Mouse (Mus musculus) layer of hippocampus, adult 8-10 months (tissue): ENCODE measurements around the gene Aanat. TPM values are rescaled to one million over a fixed set of nuclear protein-coding genes. Genes with fewer than 3 reads are reported as not detected.
"Not testable (repeated sequence)": the region's sequence is repeated elsewhere in the genome, so short reads cannot be mapped to it uniquely, and the experiment has no call there.

Experiments
- DNase-seq, 2 experiments: peaks; one replicate each; pipeline ENCODE4 v3.0.0; 2022; ENCODE audit warnings: low spot score in 2 of 2
- total RNA-seq, 4 experiments: library from RNA; stranded (reverse); gene quantifications; 2 replicates each; pipeline ENCODE4 v1.2.4; 2022

Aanat gene
- total RNA-seq, 4 experiments from 2014 or later, result 0.57 to 3.9 (median 1.4) TPM

DNA sequence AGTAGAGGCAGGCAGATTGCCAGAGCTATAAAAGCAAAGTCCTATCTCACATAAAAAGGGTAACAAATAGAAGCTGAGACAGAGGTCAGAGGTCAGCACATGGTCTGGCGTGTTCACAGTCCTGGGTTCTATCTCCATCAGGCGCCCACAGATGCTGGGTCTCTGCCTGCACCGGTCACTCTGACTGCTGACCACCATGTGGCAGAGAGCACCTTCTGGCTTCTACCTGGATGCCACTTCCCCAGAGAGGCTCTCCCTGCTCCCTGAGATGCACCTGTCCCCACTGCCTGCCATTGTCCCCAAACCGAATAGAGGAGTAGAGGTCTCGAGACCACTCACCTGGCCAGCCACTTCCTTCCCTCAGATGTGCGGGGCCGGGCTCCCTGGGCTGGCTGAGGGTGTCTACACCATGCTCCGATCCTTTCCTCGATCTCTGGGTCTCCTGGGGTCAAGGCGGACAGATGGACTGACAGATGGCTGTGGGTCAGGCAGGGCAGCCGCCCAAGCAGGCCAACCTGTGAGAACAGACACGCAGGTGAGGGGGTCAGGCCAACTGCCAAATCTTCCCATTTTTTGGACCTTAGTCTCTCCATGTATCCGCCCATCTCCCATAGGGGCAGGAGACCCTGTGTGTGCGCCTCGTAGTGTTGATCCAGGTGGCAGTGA is 23.9 kb downstream of the Aanat start:
- DNase-seq, result no peak

DNA sequence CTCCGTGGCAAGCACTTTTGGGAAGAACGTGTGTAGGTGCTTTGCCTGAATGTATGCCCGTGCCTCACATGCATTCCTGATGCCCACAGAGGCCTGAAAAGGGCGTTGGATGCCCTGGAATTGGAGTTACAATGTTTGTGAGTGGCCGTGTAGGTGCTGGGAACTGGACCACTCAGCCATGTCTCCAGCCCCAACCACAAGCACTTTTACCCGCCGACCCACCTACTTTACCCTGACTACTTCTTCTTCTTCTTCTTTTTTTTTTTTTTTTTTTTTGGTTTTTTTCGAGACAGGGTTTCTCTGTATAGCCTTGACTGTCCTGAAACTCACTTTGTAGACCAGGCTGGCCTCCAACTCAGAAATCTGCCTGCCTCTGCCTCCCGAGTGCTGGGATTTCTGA is 24.9 kb downstream of the Aanat start:
- DNase-seq, result not testable (repeated sequence)

DNA sequence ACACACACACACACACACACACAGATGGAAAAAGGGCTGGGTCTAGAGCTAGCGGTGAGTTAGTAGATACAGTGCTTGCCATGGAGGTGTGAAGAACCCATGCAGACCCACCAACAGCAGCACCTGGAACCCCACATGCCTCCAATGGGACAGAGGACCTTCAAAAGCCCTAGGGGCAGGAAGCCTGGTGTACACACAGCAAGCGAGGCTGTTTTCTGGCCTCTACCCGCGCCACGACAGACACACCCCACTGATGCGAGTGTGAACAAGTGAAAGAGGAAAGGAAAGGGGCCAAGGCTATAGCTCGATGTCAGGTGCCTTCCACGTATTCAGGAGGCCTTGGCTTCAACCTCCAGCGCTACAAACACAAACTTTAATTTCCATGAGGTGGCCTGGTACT is 25.7 kb downstream of the Aanat start:
- no peak for DNase-seq

- no peak for DNase-seq
Observed at GRCm38 (mm10) chr11:116612554-116612953, 26.3 kb downstream of the Aanat start.

DNA sequence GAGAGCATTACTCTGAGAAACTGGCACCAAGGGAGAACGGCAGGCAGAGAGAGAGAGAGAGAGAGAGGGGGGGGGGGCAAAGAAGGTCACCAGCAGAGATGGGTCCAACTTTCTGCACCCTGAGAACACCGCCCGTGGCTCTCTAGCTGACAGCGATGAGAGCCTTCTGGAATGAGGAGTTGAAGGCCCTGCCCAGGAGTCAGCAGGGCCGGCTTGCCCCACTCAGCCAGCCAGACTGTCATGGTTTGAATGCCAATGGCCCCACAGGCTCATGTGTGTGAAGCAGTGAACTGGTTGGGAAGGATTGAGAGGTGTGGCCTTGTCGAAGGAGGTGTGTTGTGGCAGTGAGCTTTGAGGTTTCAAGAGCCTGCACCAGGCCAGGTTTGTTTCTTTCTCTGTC is 27.0 kb downstream of the Aanat start:
- DNase-seq, result no peak

DNA sequence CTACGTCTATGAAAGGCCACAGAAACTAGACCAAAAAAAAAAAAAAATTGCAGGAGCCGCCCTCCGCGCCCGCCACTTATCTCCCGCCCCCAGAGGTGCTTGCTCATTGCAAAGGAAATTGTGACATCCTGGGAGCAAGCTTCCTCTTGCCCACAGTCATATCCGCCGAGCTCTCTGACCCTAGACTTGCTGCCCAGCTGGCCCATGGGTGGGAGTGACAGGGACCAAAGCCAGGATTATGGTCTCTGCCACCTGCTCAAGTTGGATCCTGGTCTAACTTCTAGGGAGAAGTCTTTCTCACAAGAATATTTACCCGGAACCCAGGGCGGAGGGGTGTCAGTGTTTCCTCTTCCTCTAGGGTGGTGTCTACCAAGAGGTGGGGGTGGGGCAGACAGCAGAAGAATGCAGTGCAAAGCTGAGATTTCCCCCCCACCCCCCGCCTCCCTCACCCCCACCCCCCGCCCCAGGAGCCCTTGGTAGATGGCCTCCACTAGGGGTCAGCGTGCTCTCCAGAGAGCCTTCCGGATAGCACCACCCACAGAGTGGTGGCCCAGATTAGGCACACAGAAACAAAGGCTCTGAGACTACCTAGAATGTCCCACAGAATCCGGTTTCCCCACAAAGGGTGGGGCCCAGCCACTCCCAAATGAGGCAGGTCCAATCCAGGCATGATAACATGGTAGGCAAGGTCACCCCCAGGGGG is 29.7 kb downstream of the Aanat start:
- DNase-seq, result no peak

- no peak for DNase-seq
Observed at GRCm38 (mm10) chr11:116616438-116617118, 30.3 kb downstream of the Aanat start.

GRCm38 (mm10) chr11:116617641-116618040 is 31.4 kb downstream of the Aanat start:
- DNase-seq, result no peak

DNA sequence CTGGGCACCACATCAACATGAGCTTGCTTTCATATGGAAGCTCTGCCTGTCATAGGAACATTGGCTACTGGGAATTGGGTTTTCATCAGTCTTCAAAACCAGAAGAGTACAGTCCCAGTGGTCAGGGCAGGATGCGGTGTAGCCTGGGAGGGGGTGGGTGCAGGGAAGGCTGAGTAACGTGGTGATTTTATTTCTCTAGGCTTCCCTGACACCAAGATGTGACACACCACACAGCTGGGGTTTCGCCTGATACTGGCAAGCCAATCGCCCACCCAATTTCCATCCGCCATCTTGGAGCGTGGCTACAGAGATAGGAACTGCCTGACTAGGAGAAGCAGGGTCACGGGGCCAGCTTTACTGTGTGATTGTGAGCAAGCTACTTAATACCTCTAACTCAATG is 32.4 kb downstream of the Aanat start:
- DNase-seq, result no peak

DNA sequence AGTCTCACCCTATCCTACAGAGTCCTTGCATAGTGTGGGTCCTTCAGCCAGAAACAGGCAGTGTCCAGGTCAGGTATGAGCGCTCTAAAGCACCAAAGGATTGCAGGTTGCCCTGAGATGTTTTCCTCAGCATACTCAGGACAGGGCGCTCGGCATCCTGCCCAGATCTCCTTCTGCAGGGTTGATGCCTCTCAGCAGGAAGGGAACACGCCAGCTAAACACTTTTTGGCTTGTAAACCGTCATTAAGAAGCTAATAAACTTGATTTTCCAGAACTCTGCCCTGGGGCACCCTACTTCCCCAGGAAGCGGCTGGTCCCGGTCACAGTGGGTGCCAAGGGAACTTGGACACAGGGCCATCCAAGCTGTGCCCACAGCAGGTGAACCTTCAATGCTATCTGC is 32.9 kb downstream of the Aanat start:
- no peak for DNase-seq

GRCm38 (mm10) chr11:116619561-116619960 is 33.3 kb downstream of the Aanat start:
- DNase-seq, result no peak

GRCm38 (mm10) chr11:116620073-116620472 is 33.8 kb downstream of the Aanat start:
- no peak for DNase-seq

DNA sequence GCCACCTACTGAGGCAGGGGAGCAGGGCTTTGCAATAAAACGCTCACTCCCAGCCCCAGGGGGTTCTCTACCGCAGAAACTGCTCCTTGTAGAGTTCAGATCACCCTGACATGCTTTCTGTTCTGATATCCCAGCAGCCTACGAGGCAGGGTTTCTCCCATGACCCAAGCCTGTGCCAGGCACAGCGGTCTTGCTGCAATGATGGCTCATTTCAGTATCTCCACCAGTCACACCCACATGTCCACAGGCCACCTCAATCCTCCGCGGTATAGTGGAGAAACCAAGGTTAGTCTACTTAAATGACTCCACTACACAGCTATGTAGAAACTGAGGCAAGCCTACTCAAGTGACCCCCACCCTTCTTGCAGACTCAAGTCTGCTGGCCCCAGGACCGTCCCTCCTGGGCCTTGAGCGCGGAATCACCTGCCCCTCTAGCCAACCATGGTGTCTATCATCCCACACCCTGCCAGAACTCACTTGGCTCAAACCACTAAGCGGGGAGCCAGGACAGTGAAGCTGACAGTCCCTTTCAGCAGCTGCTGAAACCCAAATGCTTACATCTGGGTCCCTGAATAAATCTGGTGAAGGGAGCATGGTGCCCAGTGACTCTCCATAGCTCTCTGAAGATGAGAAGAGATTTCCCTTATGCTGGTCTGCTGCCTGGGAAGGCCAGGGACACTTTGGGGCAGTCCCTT is 34.5 kb downstream of the Aanat start:
- no peak for DNase-seq

- peak; percentile 32 to 38 for DNase-seq
Observed at GRCm38 (mm10) chr11:116621258-116621704, 35.0 kb downstream of the Aanat start.

GRCm38 (mm10) chr11:116623281-116624124 is 37.3 kb downstream of the Aanat start:
- no peak for DNase-seq

DNA sequence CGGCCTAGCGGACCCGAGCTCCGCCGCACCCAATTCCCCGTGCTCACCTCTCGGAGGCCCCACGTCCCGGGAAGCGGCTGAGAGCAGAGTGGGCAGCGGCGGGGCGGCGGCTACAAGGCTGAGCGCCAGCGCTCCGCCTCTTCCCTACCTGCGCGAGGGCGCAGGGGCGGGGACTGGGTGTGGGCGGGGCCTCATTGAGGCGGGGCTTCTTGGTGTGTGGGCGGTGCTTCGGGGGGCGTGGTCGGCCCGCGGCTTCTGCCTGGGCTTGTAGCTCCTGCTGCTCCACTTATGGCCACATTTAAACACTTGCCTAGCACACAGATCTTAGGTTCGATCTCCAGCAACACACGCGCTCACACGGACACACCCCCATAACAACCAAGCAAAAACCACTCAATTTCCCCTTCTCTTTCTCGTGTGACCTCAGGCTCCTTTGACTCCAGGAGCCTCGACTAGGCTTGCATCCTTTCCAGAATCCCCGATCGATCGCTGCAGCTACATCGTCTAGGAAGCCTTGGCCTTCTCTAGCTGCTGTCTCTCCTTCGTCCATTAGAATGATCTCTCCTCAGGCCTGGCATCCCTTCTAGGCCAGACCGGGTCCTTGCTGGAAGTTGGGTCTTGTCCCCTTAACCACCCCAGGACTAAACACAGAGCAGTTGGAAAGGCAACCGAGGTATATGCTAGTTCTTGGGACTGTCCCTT is 38.0 kb downstream of the Aanat start:
- DNase-seq, result no peak

DNA sequence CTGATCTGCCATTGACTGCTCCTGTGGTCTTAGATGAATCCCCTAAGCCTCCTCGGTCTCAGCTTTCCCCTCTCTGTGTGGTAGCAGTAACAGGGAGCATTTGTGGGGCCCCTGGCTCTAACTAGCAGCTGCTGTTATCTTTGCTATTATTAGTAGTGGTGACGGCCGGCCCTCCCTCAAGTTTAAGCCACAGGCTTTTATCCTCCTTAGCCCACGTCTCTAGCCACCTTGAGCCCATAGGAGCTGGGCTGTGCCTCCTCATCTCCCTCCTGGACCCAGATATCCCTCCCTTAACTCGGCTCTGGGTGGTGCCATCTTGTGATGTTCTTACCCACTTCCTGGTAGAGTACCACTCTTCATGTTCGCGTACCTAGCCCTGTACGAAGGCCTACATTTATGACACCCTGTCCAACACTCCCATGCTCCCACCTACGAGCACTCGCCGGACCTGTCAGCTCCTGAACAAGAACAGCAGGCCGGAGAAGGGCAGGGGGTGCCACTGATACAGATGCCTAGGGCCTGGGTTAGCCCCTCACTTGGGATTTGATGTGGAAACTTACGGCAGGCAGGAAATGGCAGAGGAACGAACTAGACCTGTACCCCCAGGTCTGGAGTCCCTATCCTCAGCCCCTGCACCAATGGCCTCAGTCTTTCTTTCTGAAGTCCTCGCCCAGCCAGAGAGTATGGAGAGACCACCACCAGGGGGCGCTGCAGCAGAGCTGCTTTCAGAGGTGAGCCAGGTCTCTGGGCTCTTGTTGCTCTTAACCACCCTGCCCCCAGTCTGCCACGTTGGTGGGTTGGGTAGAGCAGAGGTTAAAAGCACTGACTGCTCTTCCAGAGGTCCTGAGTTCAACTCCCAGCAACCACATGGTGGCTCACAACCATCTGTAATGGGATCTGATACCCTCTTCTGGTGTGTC is 39.1 kb downstream of the Aanat start:
- no peak for DNase-seq

DNA sequence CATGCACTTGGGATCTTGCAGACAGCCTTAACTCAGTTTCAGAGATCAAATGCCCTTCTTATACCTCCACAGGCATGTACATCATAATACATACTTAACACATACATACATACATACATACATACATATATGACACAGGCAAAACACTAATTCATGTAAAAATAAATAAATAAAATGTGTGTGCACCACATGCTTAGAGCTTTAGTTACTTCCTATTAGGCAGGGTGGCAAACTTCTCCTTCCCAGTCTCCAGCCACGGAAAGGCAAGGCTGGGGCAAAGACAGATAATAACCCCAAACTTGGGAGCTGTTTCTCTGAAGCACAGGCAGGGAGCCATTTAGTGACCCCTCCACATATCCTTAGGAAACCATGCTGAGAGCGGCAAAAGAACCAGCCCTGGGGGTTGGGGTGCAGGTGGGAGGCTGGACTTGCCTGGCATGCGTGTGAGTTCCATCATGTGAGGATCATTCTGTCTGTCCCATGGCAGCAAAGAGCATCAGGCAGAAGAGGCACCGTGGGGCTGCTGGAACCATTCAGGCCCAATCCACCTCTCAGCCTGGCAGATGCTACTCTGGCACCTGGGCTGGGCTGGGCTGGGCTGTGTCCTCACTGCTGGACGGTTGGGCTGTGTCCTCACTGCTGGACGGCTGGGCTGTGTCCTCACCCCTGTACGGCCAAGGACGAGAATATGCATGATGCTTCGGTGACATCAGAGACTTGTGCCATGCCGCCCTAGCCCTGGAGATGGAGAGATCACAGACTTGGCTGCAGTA is 40.3 kb downstream of the Aanat start, which contains the start of gene Rhbdf2:
Gene Rhbdf2 (minus strand): TSS at position 721 of the 773 bp plus-strand sequence.
- DNase-seq, result no peak
